Mouse (Mus musculus) adrenal gland, adult 2 months (tissue): Measurements from ENCODE around the gene Baat. TPM values are rescaled to one million over a fixed set of nuclear protein-coding genes. Genes with fewer than 3 reads are reported as not detected.
A peak's percentile ranks its signal among the peaks of the same experiment; 100 is the strongest.
"Not testable (repeated sequence)": the region's sequence is repeated elsewhere in the genome, so short reads cannot be mapped to it uniquely, and the experiment has no call there.

ENCODE experiments used
- DNase-seq: peaks from one replicate; pipeline ENCODE4 v3.0.0; 2021
- polyA plus RNA-seq: library from polyadenylated mRNA; depleted of rRNA; stranded (reverse); fragments of >200 nt; gene quantifications from 2 replicates; pipeline ENCODE4 v1.2.3, GENCODE M21; 2012; rRNA removed
- total RNA-seq, 2 experiments: library from RNA; stranded (reverse); gene quantifications; 2 replicates each; pipeline ENCODE4 v1.2.3; 2021

The Baat gene
- total and polyA plus RNA-seq, 3 experiments = 0.24 to 0.72 TPM; not detected in 1

GRCm38 (mm10) chr4:49485442-49485841 is 20.9 kb downstream of the Baat start:
- no peak for DNase-seq

- no peak for DNase-seq
These were observed 25.5 kb downstream of the Baat start for GRCm38 (mm10) chr4:49480896-49481295.

DNA sequence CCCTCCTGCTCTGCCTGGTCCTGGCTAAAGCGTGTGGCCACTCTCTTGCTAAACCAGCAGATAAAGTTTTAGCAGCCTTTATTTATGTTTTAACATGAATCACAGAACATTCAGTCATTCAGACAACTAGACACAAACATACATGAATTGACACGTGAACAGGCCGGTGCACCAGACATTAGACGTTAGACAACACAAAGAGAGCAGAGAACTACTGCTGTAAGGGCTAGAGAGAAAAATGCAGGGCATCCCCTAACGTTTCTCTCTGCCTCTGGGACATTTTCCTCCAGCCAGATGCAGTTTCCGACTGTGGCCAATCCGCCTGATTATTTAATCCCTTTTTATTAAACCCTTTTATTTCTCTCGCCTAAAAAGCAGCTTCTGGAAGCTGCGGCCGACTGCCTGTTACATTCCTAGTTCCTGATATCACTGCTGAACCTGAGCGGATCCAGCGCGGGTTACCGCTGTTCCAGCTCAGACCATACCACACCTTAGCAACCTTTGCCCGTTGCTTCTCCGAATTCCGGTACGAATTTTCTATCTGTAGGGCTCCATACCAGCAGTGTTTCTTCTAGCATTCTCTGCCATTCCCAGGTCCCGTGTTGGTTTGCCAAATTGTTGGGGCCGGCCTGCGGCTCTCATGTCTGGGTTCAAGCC is 26.1 kb downstream of the Baat start:
- DNase-seq = no peak

- not testable (repeated sequence) for DNase-seq
These were observed 27.3 kb downstream of the Baat start for GRCm38 (mm10) chr4:49479035-49479434.

DNA sequence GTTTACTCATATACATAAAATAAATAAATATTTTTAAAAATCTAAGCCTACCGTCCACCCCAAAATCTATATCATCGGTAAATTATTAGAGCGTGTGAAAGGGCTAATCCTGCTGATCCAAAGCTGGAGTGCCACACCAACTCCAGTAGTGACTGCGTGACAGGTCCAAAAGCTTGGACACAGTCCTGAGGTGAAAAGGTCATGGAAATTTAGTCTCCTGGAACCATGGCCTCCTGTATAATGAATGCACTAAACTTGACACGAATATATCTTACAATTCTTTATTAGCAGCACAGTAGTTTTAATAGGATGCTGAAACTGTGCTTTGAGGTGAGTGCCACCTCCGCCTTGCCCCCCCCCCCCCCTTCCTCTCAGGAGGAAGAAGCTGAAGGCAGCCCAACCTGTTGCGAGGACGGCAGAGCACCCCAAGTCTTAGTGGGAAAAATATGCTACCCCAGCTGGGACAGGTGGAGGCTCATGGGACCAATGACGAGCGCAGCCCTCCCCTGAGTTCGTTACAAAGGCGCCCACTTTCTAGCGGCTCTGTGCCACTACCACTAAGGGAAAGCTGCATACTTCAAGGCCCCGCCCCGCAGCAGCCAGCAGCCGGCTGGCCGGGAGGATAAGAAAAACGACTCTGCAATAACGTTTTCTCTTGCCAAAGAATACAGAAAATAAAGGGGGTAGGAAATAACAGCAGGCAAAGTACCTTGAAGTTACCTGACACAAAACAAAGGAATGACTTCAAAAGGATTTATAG is 28.1 kb downstream of the Baat start:
- DNase-seq = peak; percentile 25

GRCm38 (mm10) chr4:49474583-49474982 is 31.8 kb downstream of the Baat start:
- no peak for DNase-seq

- DNase-seq = no peak
These were observed 32.8 kb downstream of the Baat start, which contains the start of gene Acnat1 for GRCm38 (mm10) chr4:49473435-49474100. Gene Acnat1, minus strand, starts transcription at chr4:49473912.

- DNase-seq = no peak
These were observed 36.8 kb downstream of the Baat start for GRCm38 (mm10) chr4:49469435-49470151.

GRCm38 (mm10) chr4:49467360-49467759 is 39.0 kb downstream of the Baat start:
- DNase-seq = no peak

GRCm38 (mm10) chr4:49456171-49456570 is 50.2 kb downstream of the Baat start:
- no peak for DNase-seq

DNA sequence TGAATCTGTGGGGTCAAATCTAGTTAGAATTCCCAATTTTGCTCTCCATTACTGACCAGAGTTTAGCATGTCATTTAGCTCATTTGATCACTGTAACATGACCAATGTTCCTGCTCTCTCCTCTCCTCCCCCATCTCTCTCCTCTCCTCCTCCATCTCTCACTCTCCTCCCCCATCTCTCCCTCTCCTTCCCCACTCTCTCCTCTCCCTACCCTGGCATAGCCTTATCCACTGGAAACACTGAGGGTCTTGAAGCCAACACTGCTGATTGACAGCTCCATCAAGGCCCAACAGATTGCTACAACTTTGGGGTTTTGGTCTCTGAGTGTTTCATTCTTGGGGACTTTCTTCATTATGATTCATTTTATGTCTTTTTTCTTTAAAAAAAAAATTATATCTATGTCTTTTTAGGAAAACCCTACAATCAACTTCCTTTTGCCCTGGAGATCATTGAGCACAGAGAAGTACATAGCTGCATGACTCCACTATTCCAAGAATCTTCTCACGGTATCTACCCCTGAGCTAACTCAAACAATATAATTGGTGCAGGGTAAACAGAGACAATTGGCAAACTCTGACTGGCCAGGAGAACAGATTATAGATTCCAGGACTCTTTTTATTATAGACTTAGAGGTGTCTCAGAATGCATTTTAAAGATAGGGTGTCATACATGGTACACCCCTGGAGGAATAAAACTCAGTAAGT is 54.4 kb downstream of the Baat start:
- DNase-seq = no peak

GRCm38 (mm10) chr4:49451133-49451847 is 55.1 kb downstream of the Baat start:
- not testable (repeated sequence) for DNase-seq

Other genes with a start within 250 kb of the Baat start
- under 1 TPM; 0.73 to 0.75 TPM for gene Acnat2, start 98.4 kb downstream of the Baat start, total RNA-seq
- not detected in 2 replicates for gene Acnat2, start 98.4 kb downstream of the Baat start, polyA plus RNA-seq
- gene Acnat1, start 32.6 kb downstream of the Baat start, total RNA-seq = 1 to 10 TPM; 1.8 to 2.6 TPM
- gene Acnat1, start 32.6 kb downstream of the Baat start, polyA plus RNA-seq = 0.11 TPM in 1 of 2 replicates, not detected in the other
- gene Mrpl50, start 14.5 kb upstream of the Baat start, total RNA-seq = 10 to 100 TPM; 42.9 to 48.5 TPM
- 0.74 and 0.95 TPM in 2 replicates for gene Mrpl50, start 14.5 kb upstream of the Baat start, polyA plus RNA-seq
- 1 to 10 TPM; 5.4 to 6.2 TPM for gene Zfp189, start 14.6 kb upstream of the Baat start, total RNA-seq
- gene Zfp189, start 14.6 kb upstream of the Baat start, polyA plus RNA-seq = 0.51 and 0.59 TPM in 2 replicates
- gene Aldob, start 43.0 kb upstream of the Baat start, total RNA-seq = 1 to 10 TPM in 1 of 2 experiments, under 1 TPM in 1; 0.79 to 6.5 TPM
- gene Aldob, start 43.0 kb upstream of the Baat start, polyA plus RNA-seq = 1.3 TPM in 1 of 2 replicates, not detected in the other
- 10 to 100 TPM in 1 of 2 experiments, 1 to 10 TPM in 1; 9.7 to 14.4 TPM for gene Tmem246, start 91.3 kb upstream of the Baat start, total RNA-seq
- 12.8 and 17.0 TPM in 2 replicates for gene Tmem246, start 91.3 kb upstream of the Baat start, polyA plus RNA-seq
- 10 to 100 TPM; 46.8 to 54.3 TPM for gene Rnf20, start 125.4 kb upstream of the Baat start, total RNA-seq
- 22.2 and 24.1 TPM in 2 replicates for gene Rnf20, start 125.4 kb upstream of the Baat start, polyA plus RNA-seq
- gene Ppp3r2, start 175.5 kb upstream of the Baat start, total RNA-seq = not detected
- gene Ppp3r2, start 175.5 kb upstream of the Baat start, polyA plus RNA-seq = not detected in 2 replicates